Mouse (Mus musculus) liver, embryonic 14 days (tissue): ENCODE measurements around the gene Fam169b. TPM values are rescaled to one million over a fixed set of nuclear protein-coding genes. Genes with fewer than 3 reads are reported as not detected.

Source experiments
- polyA plus RNA-seq: library from polyadenylated mRNA; depleted of rRNA; stranded (reverse); fragments of >200 nt; gene quantifications from 2 replicates; pipeline ENCODE4 v1.2.3, GENCODE M21; 2012; rRNA removed

Fam169b gene
- 0.32 and 0.41 TPM in 2 replicates for polyA plus RNA-seq

DNA sequence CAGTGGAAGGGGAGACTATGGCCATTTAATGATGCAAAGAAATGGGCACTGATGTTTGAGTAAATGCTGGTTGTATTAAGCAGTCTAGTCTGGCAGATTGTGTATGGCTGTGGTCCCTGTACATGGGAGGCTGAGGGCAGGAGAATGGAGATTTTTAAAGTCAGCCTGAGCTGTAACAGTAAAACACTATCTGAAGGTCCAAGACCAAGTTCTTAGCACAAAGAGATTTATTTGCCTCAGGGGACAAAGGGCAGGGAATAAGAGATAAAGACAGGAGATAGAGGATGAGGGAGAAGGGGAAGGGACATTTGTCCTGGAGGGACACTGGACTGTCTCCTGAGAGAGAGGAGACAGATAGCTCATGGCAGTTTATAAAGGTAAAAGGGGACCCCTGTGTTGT, at the start of gene Fam169b:
Gene Fam169b, plus strand, starts transcription at position 325 of the 400 bp plus-strand sequence.

DNA sequence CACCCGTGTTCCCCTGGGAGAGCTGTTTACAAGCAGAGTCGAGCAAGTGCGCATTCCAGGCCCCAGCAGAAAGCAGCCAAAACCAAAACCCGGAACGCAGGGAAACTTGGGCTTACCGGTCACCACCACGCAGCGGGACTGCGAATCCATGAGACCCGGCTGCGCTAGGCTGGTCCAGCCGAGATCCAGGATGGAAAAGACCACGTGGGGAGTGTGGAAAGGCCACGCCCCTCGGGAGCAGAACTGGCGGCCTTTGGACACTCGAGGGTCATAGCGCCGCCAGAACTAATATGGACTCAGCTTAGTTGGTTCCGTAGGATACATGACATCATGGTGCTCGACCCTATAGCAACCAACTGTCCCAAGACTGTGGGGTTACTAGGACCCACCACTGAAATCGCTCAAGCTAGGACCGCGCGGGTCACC, 9.6 kb upstream of the Fam169b start, which contains the start of gene Pgpep1l:
Gene Pgpep1l, minus strand, starts transcription at position 206 of the 426 bp plus-strand sequence.

Other genes with a start within 250 kb of the Fam169b start
- gene Pgpep1l, start 9.6 kb upstream of the Fam169b start, polyA plus RNA-seq = not detected in 2 replicates